Mouse (Mus musculus): ENCODE data around the gene Man1b1. TPM values are rescaled to one million over a fixed set of nuclear protein-coding genes. Genes with fewer than 3 reads are reported as not detected.

Gene Man1b1
- total and polyA plus RNA-seq, 2 experiments from 2014 or later = 46.7 to 67.9 TPM

- peaks cover 13% of the 10 kb centered on the region; the same call in 1 of the 2 replicates for H3K4me1 ChIP-seq (ENCODE audit: insufficient read depth, low read length)
- TF ChIP-seq CTCF (IDR thresholded peaks at IDR 0.05; ENCODE audit: low read depth) = no peak; the same call in 1 of the 2 replicates
- DNase-seq (ENCODE audit: low spot score) (peak; percentile 81), ATAC-seq (peak; percentile 90)
- peak overlapping the region; percentile 58 for H3K27ac ChIP-seq
- H3K4me3 ChIP-seq (ENCODE audit: low read length) = no peak overlapping the region
- H3K36me3 ChIP-seq (ENCODE audit: insufficient read depth, low read length) = no peaks in the 10 kb centered on the region
- H3K9ac ChIP-seq (replicated peaks; ENCODE audit: low read length) = no peak overlapping the region
- H3K27me3 ChIP-seq (ENCODE audit: insufficient read depth, low read length) = peaks cover 18% of the 10 kb centered on the region
- no peak overlapping the region for H3K4me2 ChIP-seq (ENCODE audit: low read depth, low read length)
- H3K9me3 ChIP-seq (ENCODE audit: low read length) = no peaks in the 10 kb centered on the region
- 21% methylated on average over 3 of the region's 3 CpGs for WGBS
Observed at GRCm38 (mm10) chr2:25394281-25395221, 62.4 kb downstream of the Man1b1 start.

DNA sequence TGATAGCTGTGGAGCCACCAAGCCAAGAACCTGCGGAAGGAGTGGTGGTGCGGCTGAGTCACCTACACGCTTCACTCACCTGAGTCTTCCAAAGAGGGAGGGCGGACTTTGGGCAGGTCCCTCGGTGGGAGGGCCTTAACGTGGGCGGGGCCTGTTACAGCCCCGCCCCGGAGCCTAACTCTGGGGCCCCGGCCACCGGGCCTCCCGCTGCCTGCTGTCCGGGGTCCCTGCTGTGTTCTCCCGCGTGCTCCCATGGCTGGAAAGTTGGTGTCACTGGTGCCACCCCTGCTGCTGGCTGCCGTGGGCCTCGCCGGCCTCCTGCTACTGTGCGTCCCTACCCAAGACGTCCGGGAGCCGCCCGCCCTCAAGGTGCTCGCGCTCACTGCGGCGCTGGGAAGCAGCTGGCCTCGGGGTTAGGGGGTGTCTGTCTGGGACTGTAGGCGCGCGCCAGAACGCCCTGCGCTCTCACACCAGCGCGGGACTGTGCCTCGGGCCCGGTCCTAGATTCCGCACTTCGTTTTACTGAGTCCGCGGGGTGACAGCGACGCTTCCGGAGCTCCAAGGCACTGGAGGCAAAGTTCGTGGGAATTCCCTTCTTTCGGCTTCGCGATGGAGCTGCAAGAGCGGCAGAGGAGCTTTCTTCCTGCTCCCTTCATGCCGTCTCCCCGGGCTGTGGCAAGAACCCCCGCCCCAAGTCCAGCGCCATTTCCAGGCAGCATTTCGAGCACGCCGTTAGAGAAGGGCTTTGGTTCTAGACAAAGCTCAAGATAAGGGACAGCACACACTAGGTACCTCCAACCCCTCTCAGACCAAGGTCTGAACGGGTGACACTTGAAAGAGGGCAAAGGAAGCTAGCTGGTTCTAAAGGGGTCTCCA is 63.8 kb downstream of the Man1b1 start, which contains the start of gene Entpd2:
TSS of gene Entpd2 (plus strand) at position 154 of the 876 bp plus-strand sequence.
- Histone ChIP-seq H3K9me3 (ENCODE audit: low read length) (no peaks in the 10 kb centered on the region), H3K4me1 (ENCODE audit: insufficient read depth, low read length) (peaks cover 21% of the 10 kb centered on the region; the same call in 1 of the 2 replicates), H3K27me3 (ENCODE audit: insufficient read depth, low read length) (peaks cover 23% of the 10 kb centered on the region), H3K36me3 (ENCODE audit: insufficient read depth, low read length) (no peaks in the 10 kb centered on the region), H3K9ac (replicated peaks; ENCODE audit: low read length) (peak within 1 kb of the TSS; percentile 37; the same call in 1 of the 2 replicates), H3K27ac (peak within 1 kb of the TSS; percentile 58), H3K4me3 (ENCODE audit: low read length) (peak within 1 kb of the TSS; percentile 36), H3K4me2 (ENCODE audit: low read depth, low read length) (peak within 1 kb of the TSS; percentile 68)
- ATAC-seq (peak; percentile 52; the same call in 1 of the 2 replicates), DNase-seq (ENCODE audit: low spot score) (peak; percentile 71)
- peak; percentile 57 for TF ChIP-seq CTCF (IDR thresholded peaks at IDR 0.05; ENCODE audit: low read depth)
- WGBS = 2% methylated on average over 57 of the region's 57 CpGs

GRCm38 (mm10) chr2:25396597-25396983 is 64.5 kb downstream of the Man1b1 start:
- peaks cover 21% of the 10 kb centered on the region; the same call in 1 of the 2 replicates for H3K4me1 ChIP-seq (ENCODE audit: insufficient read depth, low read length)

GRCm38 (mm10) chr2:25397010-25397409 is 64.9 kb downstream of the Man1b1 start:
- Histone ChIP-seq H3K36me3 (ENCODE audit: insufficient read depth, low read length) (no peaks in the 10 kb centered on the region), H3K27me3 (ENCODE audit: insufficient read depth, low read length) (peaks cover 23% of the 10 kb centered on the region), H3K27ac (peak overlapping the region; percentile 58; the same call in 1 of the 2 replicates), H3K4me1 (ENCODE audit: insufficient read depth, low read length) (peaks cover 21% of the 10 kb centered on the region; the same call in 1 of the 2 replicates), H3K4me3 (ENCODE audit: low read length) (no peak overlapping the region), H3K9ac (replicated peaks; ENCODE audit: low read length) (no peak overlapping the region), H3K4me2 (ENCODE audit: low read depth, low read length) (no peak overlapping the region), H3K9me3 (ENCODE audit: low read length) (no peaks in the 10 kb centered on the region)
- ATAC-seq (no peak), DNase-seq (ENCODE audit: low spot score) (no peak)
- 60% methylated on average over 1 of the region's 1 CpGs for WGBS
- no peak for TF ChIP-seq CTCF (IDR thresholded peaks at IDR 0.05; ENCODE audit: low read depth)

More at GRCm38 (mm10) chr2:25396597-25396983, 64.5 kb downstream of the Man1b1 start:
- ATAC-seq (no peak), DNase-seq (ENCODE audit: low spot score) (peak; percentile 43)
- Histone ChIP-seq H3K27me3 (ENCODE audit: insufficient read depth, low read length) (peaks cover 23% of the 10 kb centered on the region), H3K4me3 (ENCODE audit: low read length) (no peak overlapping the region), H3K9me3 (ENCODE audit: low read length) (no peaks in the 10 kb centered on the region), H3K27ac (peak overlapping the region; percentile 58; the same call in 1 of the 2 replicates), H3K4me2 (ENCODE audit: low read depth, low read length) (peak overlapping the region; percentile 68), H3K9ac (replicated peaks; ENCODE audit: low read length) (no peak overlapping the region), H3K36me3 (ENCODE audit: insufficient read depth, low read length) (no peaks in the 10 kb centered on the region)
- WGBS = 37% methylated on average over 3 of the region's 3 CpGs
- TF ChIP-seq CTCF (IDR thresholded peaks at IDR 0.05; ENCODE audit: low read depth) = no peak

GRCm38 (mm10) chr2:25398065-25398464 is 65.9 kb downstream of the Man1b1 start:
- Histone ChIP-seq H3K36me3 (ENCODE audit: insufficient read depth, low read length) (no peaks in the 10 kb centered on the region), H3K4me3 (ENCODE audit: low read length) (no peak overlapping the region), H3K4me2 (ENCODE audit: low read depth, low read length) (no peak overlapping the region), H3K27ac (no peak overlapping the region), H3K4me1 (ENCODE audit: insufficient read depth, low read length) (peaks cover 25% of the 10 kb centered on the region; the same call in 1 of the 2 replicates), H3K27me3 (ENCODE audit: insufficient read depth, low read length) (peaks cover 23% of the 10 kb centered on the region), H3K9me3 (ENCODE audit: low read length) (no peaks in the 10 kb centered on the region), H3K9ac (replicated peaks; ENCODE audit: low read length) (no peak overlapping the region)
- ATAC-seq (no peak), DNase-seq (ENCODE audit: low spot score) (no peak)
- no peak for TF ChIP-seq CTCF (IDR thresholded peaks at IDR 0.05; ENCODE audit: low read depth)
- WGBS = 97% methylated on average over 7 of the region's 7 CpGs

DNA sequence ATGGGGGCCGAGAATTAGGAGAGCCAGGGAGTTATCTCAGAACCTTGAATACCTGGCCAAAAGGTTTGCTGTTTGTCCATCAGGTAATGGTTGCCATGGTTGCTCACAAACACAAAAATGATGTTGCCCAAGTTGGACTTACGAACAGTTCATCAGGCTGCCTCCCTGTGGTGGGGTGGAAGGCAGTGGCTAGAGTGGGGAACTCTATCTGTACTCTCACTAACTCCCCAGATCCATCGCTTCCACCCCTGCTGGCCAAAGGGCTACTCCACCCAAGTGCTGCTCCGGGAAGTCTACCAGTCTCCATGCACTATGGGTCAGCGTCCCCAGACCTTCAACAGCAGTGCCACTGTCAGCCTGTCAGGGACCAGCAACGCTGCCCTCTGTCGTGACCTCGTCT is 66.9 kb downstream of the Man1b1 start, which contains the start of gene Npdc1:
TSS of gene Npdc1 (plus strand) at position 301 of the 400 bp plus-strand sequence.
- Histone ChIP-seq H3K4me2 (ENCODE audit: low read depth, low read length) (peak within 1 kb of the TSS; percentile 58), H3K4me3 (ENCODE audit: low read length) (no peak within 1 kb of the TSS; the same call in 1 of the 2 replicates), H3K36me3 (ENCODE audit: insufficient read depth, low read length) (no peaks in the 10 kb centered on the region), H3K9me3 (ENCODE audit: low read length) (no peaks in the 10 kb centered on the region), H3K4me1 (ENCODE audit: insufficient read depth, low read length) (peaks cover 27% of the 10 kb centered on the region; the same call in 1 of the 2 replicates), H3K27ac (no peak within 1 kb of the TSS), H3K9ac (replicated peaks; ENCODE audit: low read length) (no peak within 1 kb of the TSS), H3K27me3 (ENCODE audit: insufficient read depth, low read length) (peaks cover 23% of the 10 kb centered on the region)
- ATAC-seq = no peak
- TF ChIP-seq CTCF (IDR thresholded peaks at IDR 0.05; ENCODE audit: low read depth) = no peak
- DNase-seq (ENCODE audit: low spot score) = no peak
- WGBS = 70% methylated on average over 8 of the region's 8 CpGs
